Mouse (Mus musculus): ENCODE measurements around the gene Tunar.

DNA sequence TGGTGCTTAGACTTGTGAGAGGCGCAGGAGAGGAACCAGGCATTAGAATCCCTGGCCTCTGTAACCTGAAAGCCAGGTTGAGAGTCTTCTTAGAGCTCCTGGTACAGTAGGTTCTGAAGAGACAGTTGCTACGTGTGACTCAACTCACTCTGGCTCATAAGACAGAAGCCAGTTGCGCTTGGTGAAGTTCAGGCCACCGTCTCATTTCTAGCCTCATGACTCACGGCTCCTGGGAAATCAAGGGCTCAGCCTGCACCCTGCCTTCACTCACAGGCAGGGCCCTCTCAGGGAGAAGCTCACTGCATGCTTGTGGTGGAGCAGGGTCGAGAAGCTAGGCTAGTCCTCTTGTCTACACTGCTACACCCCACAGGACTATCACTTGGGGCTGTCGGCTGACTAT is 92.9 kb downstream of the Tunar start:
- TF ChIP-seq CTCF (IDR thresholded peaks at IDR 0.05; ENCODE audit: insufficient read depth, low read depth, low read length) (no peak), POLR2A (IDR thresholded peaks at IDR 0.05; ENCODE audit: insufficient read depth, low read depth, low read length) (no peak)
